Mouse (Mus musculus) liver, embryonic 11.5 days (tissue): ENCODE results near the gene C5ar2. TPM values are rescaled to one million over a fixed set of nuclear protein-coding genes. Genes with fewer than 3 reads are reported as not detected.
A peak's percentile ranks its signal among the peaks of the same experiment; 100 is the strongest.

Experiments
- ATAC-seq: fragments of 200-750 bp; cut with Nextera tagmentation; replicated peaks from 2 replicates; pipeline ENCODE4 v1.8.0; 2017; ENCODE audit warnings: moderate number of reproducible peaks, mild to moderate bottlenecking, moderate TSS enrichment, moderate library complexity; ENCODE audit not compliant: low FRiP score
- DNase-seq: peaks from one replicate; pipeline ENCODE4 v3.0.0-alpha.2; 2017; ENCODE audit warnings: low spot score
- H3K27ac ChIP-seq: fragments of 300-500 bp; sonication (generic); 2 replicates; pipeline ENCODE4 v1.5.1; 2014; ENCODE audit warnings: mild to moderate bottlenecking, low read depth, low read length, control low read depth
- H3K27me3 ChIP-seq: fragments of 300-500 bp; sonication (generic); replicated peaks from 2 replicates; pipeline ENCODE4 v1.6.1; 2014; ENCODE audit warnings: low read length, mixed read lengths; ENCODE audit not compliant: control insufficient read depth, insufficient read depth
- H3K36me3 ChIP-seq: fragments of 300-500 bp; sonication (generic); 2 replicates; pipeline ENCODE4 v1.6.1; 2014; ENCODE audit warnings: mild to moderate bottlenecking, low read length, moderate library complexity, mixed read lengths; ENCODE audit not compliant: control insufficient read depth, insufficient read depth
- H3K4me1 ChIP-seq: fragments of 300-500 bp; sonication (generic); replicated peaks from 2 replicates; pipeline ENCODE4 v1.6.1; 2014; ENCODE audit warnings: low read length, mixed read lengths; ENCODE audit not compliant: control insufficient read depth, insufficient read depth
- H3K4me2 ChIP-seq: fragments of 300-500 bp; sonication (generic); 2 replicates; pipeline ENCODE4 v1.6.1; 2014; ENCODE audit warnings: mild to moderate bottlenecking, control low read depth, moderate library complexity
- H3K4me3 ChIP-seq: fragments of 300-500 bp; sonication (generic); 2 replicates; pipeline ENCODE4 v1.5.1; 2014; ENCODE audit warnings: low read depth, low read length, control low read depth
- H3K9ac ChIP-seq: fragments of 300-500 bp; sonication (generic); 2 replicates; pipeline ENCODE4 v1.6.1; 2014; ENCODE audit warnings: low read depth, low read length, control low read depth
- H3K9me3 ChIP-seq: fragments of 300-500 bp; sonication (generic); 2 replicates; pipeline ENCODE4 v1.6.1; 2016; ENCODE audit warnings: low read length, inconsistent platforms, mixed read lengths; ENCODE audit not compliant: control insufficient read depth
- WGBS: fragments of 180-500 bp; shearing (Covaris S2); extraction: QIAGEN DNeasy Blood & Tissue Kit; methylation state at CpG from one replicate; pipeline ENCODE4 v1.1.7; 2014; 5-methylcytosine and 5-hydroxymethylcytosine counted together
- polyA plus RNA-seq: library from polyadenylated mRNA; unstranded; fragments of >200 nt; fragmentation: Nextera tagmentation; extraction: Ambion mirVana; gene quantifications from 2 replicates; pipeline ENCODE4 v1.2.1, GENCODE M21; 2014

C5ar2 gene
- polyA plus RNA-seq, 1 experiment from 2014 or later, result 1.8 TPM

DNA sequence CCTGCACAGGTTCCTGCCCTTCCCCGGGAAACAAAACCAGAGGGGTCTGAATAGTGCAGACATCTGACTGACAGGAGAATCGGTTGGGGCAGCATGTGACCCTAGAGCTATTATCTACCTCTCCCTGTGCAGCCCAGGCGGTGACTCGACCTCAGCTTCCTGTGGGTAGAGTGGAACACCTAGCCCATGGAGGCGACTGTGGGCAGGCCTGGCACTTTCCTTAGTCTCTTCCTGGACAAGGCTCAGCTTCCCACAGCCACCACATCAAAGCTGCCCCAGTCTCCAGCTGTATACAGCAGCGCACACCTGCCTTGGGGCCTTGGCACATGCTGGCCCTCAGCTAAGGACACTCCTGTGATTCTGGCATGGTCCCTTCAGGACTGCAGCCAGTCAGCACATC, 42.8 kb downstream of the C5ar2 start:
- H3K4me3 ChIP-seq, result no peak overlapping the region
- no peak for DNase-seq
- no peak overlapping the region for H3K4me2 ChIP-seq
- no peaks in the 10 kb centered on the region for H3K9me3 ChIP-seq
- H3K27ac ChIP-seq, result no peak overlapping the region
- ATAC-seq, result no peak
- no peak overlapping the region for H3K9ac ChIP-seq
- H3K27me3 ChIP-seq, result no peaks in the 10 kb centered on the region
- 60% methylated on average over 6 of the region's 6 CpGs for WGBS
- H3K36me3 ChIP-seq, result peaks cover 38% of the 10 kb centered on the region
- no peaks in the 10 kb centered on the region for H3K4me1 ChIP-seq

DNA sequence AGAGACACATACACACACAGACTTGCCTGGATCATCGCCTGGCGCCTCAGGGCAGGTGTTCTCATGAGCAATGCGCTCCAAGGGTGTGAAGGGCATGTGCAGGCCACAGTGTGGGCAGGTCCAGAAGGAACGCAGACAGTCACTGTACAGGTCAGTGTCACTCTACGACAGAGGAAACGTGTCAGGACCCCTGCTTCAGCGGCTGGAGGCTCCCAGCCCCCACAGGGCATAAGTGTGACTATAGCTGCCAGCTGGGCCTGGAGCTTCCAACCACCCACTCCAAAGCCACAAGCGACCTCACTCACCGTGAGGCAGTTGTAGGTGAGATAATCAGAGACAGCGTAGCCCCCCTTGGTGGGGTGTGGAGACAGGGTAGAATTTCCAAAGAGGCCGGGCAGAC, 45.4 kb downstream of the C5ar2 start:
- H3K27ac ChIP-seq, result no peak overlapping the region
- no peak overlapping the region for H3K4me3 ChIP-seq
- DNase-seq (no peak), ATAC-seq (no peak)
- H3K9me3 ChIP-seq, result no peaks in the 10 kb centered on the region
- peaks cover 30% of the 10 kb centered on the region for H3K36me3 ChIP-seq
- H3K4me1 ChIP-seq, result no peaks in the 10 kb centered on the region
- no peak overlapping the region for H3K4me2 ChIP-seq
- WGBS, result 81% methylated on average over 11 of the region's 11 CpGs
- no peak overlapping the region for H3K9ac ChIP-seq
- H3K27me3 ChIP-seq, result no peaks in the 10 kb centered on the region

GRCm38 (mm10) chr7:16197166-16197565, 46.8 kb downstream of the C5ar2 start:
- H3K9ac ChIP-seq, result 0 out of 2 replicates have a peak overlapping the region, but pooled peaks have one; percentile 6
- no peaks in the 10 kb centered on the region for H3K27me3 ChIP-seq
- H3K36me3 ChIP-seq, result peaks cover 24% of the 10 kb centered on the region
- no peak overlapping the region for H3K27ac ChIP-seq
- H3K4me1 ChIP-seq, result no peaks in the 10 kb centered on the region
- no peak for ATAC-seq
- no peak overlapping the region for H3K4me3 ChIP-seq
- H3K4me2 ChIP-seq, result no peak overlapping the region
- no peak for DNase-seq
- H3K9me3 ChIP-seq, result no peaks in the 10 kb centered on the region
- 67% methylated on average over 5 of the region's 5 CpGs for WGBS

GRCm38 (mm10) chr7:16196616-16197015, 47.3 kb downstream of the C5ar2 start:
- no peaks in the 10 kb centered on the region for H3K4me1 ChIP-seq
- H3K36me3 ChIP-seq, result peaks cover 20% of the 10 kb centered on the region
- H3K9ac ChIP-seq, result no peak overlapping the region
- no peaks in the 10 kb centered on the region for H3K9me3 ChIP-seq
- DNase-seq (no peak), ATAC-seq (no peak)
- no peak overlapping the region for H3K4me3 ChIP-seq
- WGBS, result 75% methylated on average over 6 of the region's 6 CpGs
- H3K27ac ChIP-seq, result no peak overlapping the region
- no peaks in the 10 kb centered on the region for H3K27me3 ChIP-seq
- no peak overlapping the region for H3K4me2 ChIP-seq

- Histone ChIP-seq H3K27me3 (0 out of 2 replicates have a peak, but pooled peaks cover 2% of the 10 kb centered on the region), H3K4me1 (no peaks in the 10 kb centered on the region), H3K4me2 (no peak overlapping the region), H3K36me3 (peaks cover 11% of the 10 kb centered on the region), H3K9me3 (no peaks in the 10 kb centered on the region), H3K27ac (no peak overlapping the region), H3K9ac (no peak overlapping the region), H3K4me3 (no peak overlapping the region)
- WGBS, result 46% methylated on average over 3 of the region's 3 CpGs
- DNase-seq, result no peak
- no peak for ATAC-seq
These were observed 50.3 kb downstream of the C5ar2 start for GRCm38 (mm10) chr7:16193702-16194101.

GRCm38 (mm10) chr7:16192315-16192714, 51.6 kb downstream of the C5ar2 start:
- no peak overlapping the region for H3K9ac ChIP-seq
- H3K27ac ChIP-seq, result no peak overlapping the region
- 0 out of 2 replicates have a peak, but pooled peaks cover 2% of the 10 kb centered on the region for H3K27me3 ChIP-seq
- no peaks in the 10 kb centered on the region for H3K9me3 ChIP-seq
- H3K4me2 ChIP-seq, result no peak overlapping the region
- peaks cover 2% of the 10 kb centered on the region; the same call in 1 of the 2 replicates for H3K36me3 ChIP-seq
- 18% methylated on average over 5 of the region's 5 CpGs for WGBS
- H3K4me3 ChIP-seq, result no peak overlapping the region
- no peaks in the 10 kb centered on the region for H3K4me1 ChIP-seq
- peak; percentile 56 for DNase-seq
- ATAC-seq, result no peak; the same call in 1 of the 2 replicates

DNA sequence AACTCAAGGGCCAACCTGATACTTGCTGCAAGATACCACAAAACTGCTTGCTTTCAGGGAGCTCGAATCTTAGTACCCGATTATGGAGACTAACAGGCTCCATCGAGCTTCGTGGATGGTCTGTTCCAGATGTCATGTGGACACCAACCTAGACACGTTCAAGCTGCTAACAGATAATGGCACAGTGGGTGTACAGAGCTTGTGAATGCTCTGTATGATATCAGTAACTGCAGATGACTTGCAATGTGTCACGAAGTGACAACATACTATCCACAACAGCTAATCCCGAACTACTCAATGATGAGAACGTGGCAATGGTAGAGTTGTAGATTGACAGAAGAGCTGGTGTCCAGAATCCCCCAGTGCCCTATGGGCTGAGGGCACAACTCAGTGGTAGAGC, 56.5 kb downstream of the C5ar2 start:
- Histone ChIP-seq H3K36me3 (no peaks in the 10 kb centered on the region), H3K9me3 (no peaks in the 10 kb centered on the region), H3K4me2 (no peak overlapping the region), H3K4me1 (no peaks in the 10 kb centered on the region), H3K27me3 (0 out of 2 replicates have a peak, but pooled peaks cover 2% of the 10 kb centered on the region), H3K27ac (no peak overlapping the region), H3K4me3 (no peak overlapping the region), H3K9ac (no peak overlapping the region)
- 57% methylated on average over 8 of the region's 8 CpGs for WGBS
- DNase-seq (no peak), ATAC-seq (peak; percentile 46; the same call in 1 of the 2 replicates)

Other genes starting within 250 kb of the C5ar2 start
- gene Bicra, start 196.2 kb downstream of the C5ar2 start, polyA plus RNA-seq, result 5.3 and 7.3 TPM in 2 replicates
- gene Zfp541, start 182.3 kb downstream of the C5ar2 start, polyA plus RNA-seq, result not detected in 2 replicates
- gene Napa, start 145.7 kb downstream of the C5ar2 start, polyA plus RNA-seq, result 167 and 174 TPM in 2 replicates
- 20.2 and 20.7 TPM in 2 replicates for gene Kptn, start 124.3 kb downstream of the C5ar2 start, polyA plus RNA-seq
- 0.07 and 0.18 TPM in 2 replicates for gene Slc8a2, start 114.3 kb downstream of the C5ar2 start, polyA plus RNA-seq
- 14.2 and 17.7 TPM in 2 replicates for gene Meis3, start 69.1 kb downstream of the C5ar2 start, polyA plus RNA-seq
- gene Dhx34, start 22.1 kb downstream of the C5ar2 start, polyA plus RNA-seq, result 13.8 and 14.4 TPM in 2 replicates
- gene C5ar1, start 15.4 kb upstream of the C5ar2 start, polyA plus RNA-seq, result 2.8 and 3.4 TPM in 2 replicates
- gene Inafm1, start 29.5 kb upstream of the C5ar2 start, polyA plus RNA-seq, result 9.3 and 10.6 TPM in 2 replicates
- gene Ccdc9, start 42.6 kb upstream of the C5ar2 start, polyA plus RNA-seq, result 21.7 and 25.3 TPM in 2 replicates
- 4.7 and 6.4 TPM in 2 replicates for gene Bbc3, start 64.2 kb upstream of the C5ar2 start, polyA plus RNA-seq
- gene Sae1, start 143.7 kb upstream of the C5ar2 start, polyA plus RNA-seq, result 267 and 287 TPM in 2 replicates
- 14.1 and 18.6 TPM in 2 replicates for gene Zc3h4, start 156.8 kb upstream of the C5ar2 start, polyA plus RNA-seq
- gene Tmem160, start 208.6 kb upstream of the C5ar2 start, polyA plus RNA-seq, result 54.4 and 54.5 TPM in 2 replicates
- 0.18 and 0.22 TPM in 2 replicates for gene Npas1, start 233.6 kb upstream of the C5ar2 start, polyA plus RNA-seq